Mouse (Mus musculus): Measurements from ENCODE around the gene Abcc12. TPM values are rescaled to one million over a fixed set of nuclear protein-coding genes. Genes with fewer than 3 reads are reported as not detected.

The Abcc12 gene
- polyA plus RNA-seq, 1 experiment from 2014 or later = 0.04 TPM

DNA sequence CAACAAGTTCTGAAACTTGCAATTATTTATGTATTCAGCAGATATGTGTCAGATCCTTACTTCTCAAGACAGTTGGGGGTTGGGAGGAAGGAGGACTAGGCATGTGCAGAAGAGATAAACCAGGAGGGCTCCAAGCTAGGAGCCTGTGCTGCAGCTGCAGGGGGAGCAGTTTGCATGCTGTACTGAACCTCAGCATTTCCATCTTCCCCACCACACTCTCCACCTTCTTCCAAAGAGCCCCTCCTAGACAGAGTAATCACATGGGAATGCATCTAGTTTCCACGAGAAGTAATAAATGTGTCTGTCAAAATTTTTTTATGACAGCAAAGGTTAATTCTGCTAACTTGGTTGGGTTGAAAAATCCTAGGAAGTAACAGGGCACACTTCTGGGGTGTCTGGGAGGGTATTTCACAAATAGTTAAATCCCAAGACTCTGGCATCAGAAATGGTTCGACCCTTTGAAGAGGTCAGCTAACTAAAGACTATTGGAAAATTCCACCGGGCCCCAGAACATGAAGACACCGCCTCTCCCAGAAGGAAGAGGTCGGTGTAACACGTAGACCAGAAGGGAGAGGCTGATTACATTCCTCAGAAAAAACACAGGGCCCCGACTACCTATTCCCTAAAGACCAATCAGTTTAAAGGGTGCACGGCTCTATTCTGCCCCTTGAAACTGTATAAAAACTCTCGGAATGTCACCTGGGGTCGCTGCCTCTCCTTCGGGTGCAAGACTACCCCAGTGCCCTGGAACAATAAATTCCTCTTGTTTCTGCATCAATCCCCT, 126.6 kb downstream of the Abcc12 start:
- H3K36me3 ChIP-seq = no peaks in the 10 kb centered on the region
- H3K9ac ChIP-seq (replicated peaks) = no peak overlapping the region
- H3K9me3 ChIP-seq = no peaks in the 10 kb centered on the region
- WGBS = 59% methylated on average over 11 of the region's 11 CpGs
- H3K27me3 ChIP-seq = no peaks in the 10 kb centered on the region
- H3K4me2 ChIP-seq = no peak overlapping the region
- H3K4me3 ChIP-seq (replicated peaks) = no peak overlapping the region
- ATAC-seq (ENCODE audit: insufficient number of reproducible peaks, insufficient read depth, low FRiP score, low TSS enrichment, low read depth) = no peak
- no peak overlapping the region for H3K27ac ChIP-seq
- H3K4me1 ChIP-seq (replicated peaks) = no peaks in the 10 kb centered on the region

DNA sequence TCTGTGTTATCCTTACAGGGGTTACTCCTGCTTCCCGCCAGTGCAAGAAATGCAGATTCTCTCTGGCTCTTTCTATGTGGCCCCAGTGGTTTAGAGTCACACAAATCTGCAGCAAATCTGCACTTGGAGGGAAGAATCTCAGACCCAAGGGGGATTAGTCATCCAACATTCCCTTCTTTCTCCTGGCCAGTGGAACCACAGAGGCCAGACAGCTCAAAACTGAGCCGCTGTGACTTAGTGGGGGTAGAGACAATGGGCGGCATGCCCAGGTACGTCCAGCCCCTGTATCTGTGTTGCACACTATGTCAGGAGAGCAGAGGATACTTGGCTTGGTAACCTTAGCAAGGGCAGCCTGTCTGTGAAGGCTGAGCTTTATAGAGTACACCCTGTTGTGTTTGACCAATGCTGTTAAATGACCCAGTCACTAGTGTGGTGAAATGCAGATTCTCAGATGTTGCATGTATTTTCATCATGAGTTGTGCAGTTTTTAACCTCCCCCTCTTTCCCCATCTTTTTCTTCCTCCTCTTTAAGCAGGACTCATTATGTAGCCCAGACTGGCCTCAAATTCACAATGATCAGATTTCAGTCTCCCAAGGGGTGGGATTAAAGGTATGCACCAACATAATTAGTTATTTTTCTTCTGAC, 130.5 kb downstream of the Abcc12 start:
- Histone ChIP-seq H3K9me3 (no peaks in the 10 kb centered on the region), H3K4me1 (replicated peaks) (no peaks in the 10 kb centered on the region), H3K27ac (no peak overlapping the region), H3K36me3 (no peaks in the 10 kb centered on the region), H3K4me2 (no peak overlapping the region), H3K27me3 (no peaks in the 10 kb centered on the region), H3K9ac (replicated peaks) (no peak overlapping the region), H3K4me3 (replicated peaks) (no peak overlapping the region)
- no peak for ATAC-seq (ENCODE audit: insufficient number of reproducible peaks, insufficient read depth, low FRiP score, low TSS enrichment, low read depth)
- WGBS = 94% methylated on average over 4 of the region's 4 CpGs

DNA sequence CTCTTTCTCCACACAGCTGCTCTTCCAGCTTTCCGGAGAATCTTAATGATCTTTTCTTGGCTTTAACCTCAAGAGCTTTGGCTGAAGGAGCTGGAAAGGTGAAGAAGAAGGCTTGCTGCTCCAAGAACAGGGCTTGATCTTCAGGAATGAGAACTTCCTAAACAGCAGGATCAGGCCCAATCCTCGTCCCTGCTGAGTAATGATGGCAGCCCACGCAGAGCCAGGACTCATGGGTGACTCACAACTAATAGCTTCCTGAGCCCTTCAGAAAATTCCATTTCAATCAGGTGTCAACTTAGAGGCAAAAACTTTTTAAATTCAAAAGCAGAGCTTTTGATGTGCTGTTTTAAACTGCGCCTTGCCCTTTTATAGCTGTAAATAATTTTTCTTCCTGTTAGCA, 135.0 kb downstream of the Abcc12 start:
- H3K9me3 ChIP-seq = no peaks in the 10 kb centered on the region
- no peak for ATAC-seq (ENCODE audit: insufficient number of reproducible peaks, insufficient read depth, low FRiP score, low TSS enrichment, low read depth)
- H3K9ac ChIP-seq (replicated peaks) = no peak overlapping the region
- 59% methylated on average over 4 of the region's 4 CpGs for WGBS
- H3K4me3 ChIP-seq (replicated peaks) = no peak overlapping the region
- H3K4me2 ChIP-seq = no peak overlapping the region
- 0 out of 2 replicates have a peak, but pooled peaks cover 5% of the 10 kb centered on the region for H3K4me1 ChIP-seq (replicated peaks)
- no peaks in the 10 kb centered on the region for H3K27me3 ChIP-seq
- H3K27ac ChIP-seq = no peak overlapping the region
- H3K36me3 ChIP-seq = no peaks in the 10 kb centered on the region

DNA sequence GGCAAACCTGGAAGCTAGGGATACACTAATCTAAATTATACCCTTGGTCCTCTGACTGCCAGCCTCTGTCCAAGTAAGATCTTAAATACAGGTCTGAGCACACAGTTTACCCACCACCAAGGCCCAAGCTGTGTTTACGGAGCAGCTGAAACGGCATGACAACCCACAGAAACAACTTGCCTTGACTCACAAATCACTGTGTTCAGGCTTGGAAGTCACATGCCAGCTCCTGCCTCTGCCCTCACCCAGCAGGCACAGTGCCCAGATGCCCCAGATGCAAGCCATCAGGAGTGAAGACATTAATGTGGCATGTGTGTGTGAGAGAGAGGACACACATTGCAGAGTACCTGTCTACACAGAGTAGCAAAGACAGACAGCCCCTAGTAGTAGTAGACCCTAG, 136.7 kb downstream of the Abcc12 start:
- no peaks in the 10 kb centered on the region for H3K36me3 ChIP-seq
- ATAC-seq (ENCODE audit: insufficient number of reproducible peaks, insufficient read depth, low FRiP score, low TSS enrichment, low read depth) = no peak
- no peaks in the 10 kb centered on the region for H3K27me3 ChIP-seq
- no peak overlapping the region for H3K4me3 ChIP-seq (replicated peaks)
- no peak overlapping the region for H3K27ac ChIP-seq
- no peak overlapping the region for H3K9ac ChIP-seq (replicated peaks)
- 0 out of 2 replicates have a peak, but pooled peaks cover 5% of the 10 kb centered on the region for H3K4me1 ChIP-seq (replicated peaks)
- 87% methylated on average over 2 of the region's 2 CpGs for WGBS
- H3K4me2 ChIP-seq = no peak overlapping the region
- no peaks in the 10 kb centered on the region for H3K9me3 ChIP-seq

DNA sequence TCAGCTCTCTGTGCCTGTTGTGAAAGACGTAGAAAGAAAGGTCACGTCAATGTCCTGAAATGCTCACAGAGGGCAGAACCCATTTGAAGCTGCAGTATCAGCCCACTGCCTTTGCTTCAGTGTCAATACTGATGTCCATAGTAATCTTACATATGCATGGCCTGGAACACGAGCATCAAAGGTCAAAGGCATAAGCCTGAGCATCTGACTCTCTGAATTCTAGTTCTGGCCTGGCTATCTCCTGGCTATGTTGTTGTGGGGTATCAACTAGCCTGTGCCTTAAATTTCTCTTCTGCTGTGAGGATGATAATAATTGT, 141.5 kb downstream of the Abcc12 start:
- Histone ChIP-seq H3K27me3 (no peaks in the 10 kb centered on the region), H3K27ac (no peak overlapping the region), H3K4me3 (replicated peaks) (no peak overlapping the region), H3K9ac (replicated peaks) (no peak overlapping the region), H3K36me3 (no peaks in the 10 kb centered on the region), H3K4me1 (replicated peaks) (0 out of 2 replicates have a peak, but pooled peaks cover 5% of the 10 kb centered on the region), H3K9me3 (no peaks in the 10 kb centered on the region), H3K4me2 (no peak overlapping the region)
- 85% methylated on average over 3 of the region's 3 CpGs for WGBS
- ATAC-seq (ENCODE audit: insufficient number of reproducible peaks, insufficient read depth, low FRiP score, low TSS enrichment, low read depth) = no peak

DNA sequence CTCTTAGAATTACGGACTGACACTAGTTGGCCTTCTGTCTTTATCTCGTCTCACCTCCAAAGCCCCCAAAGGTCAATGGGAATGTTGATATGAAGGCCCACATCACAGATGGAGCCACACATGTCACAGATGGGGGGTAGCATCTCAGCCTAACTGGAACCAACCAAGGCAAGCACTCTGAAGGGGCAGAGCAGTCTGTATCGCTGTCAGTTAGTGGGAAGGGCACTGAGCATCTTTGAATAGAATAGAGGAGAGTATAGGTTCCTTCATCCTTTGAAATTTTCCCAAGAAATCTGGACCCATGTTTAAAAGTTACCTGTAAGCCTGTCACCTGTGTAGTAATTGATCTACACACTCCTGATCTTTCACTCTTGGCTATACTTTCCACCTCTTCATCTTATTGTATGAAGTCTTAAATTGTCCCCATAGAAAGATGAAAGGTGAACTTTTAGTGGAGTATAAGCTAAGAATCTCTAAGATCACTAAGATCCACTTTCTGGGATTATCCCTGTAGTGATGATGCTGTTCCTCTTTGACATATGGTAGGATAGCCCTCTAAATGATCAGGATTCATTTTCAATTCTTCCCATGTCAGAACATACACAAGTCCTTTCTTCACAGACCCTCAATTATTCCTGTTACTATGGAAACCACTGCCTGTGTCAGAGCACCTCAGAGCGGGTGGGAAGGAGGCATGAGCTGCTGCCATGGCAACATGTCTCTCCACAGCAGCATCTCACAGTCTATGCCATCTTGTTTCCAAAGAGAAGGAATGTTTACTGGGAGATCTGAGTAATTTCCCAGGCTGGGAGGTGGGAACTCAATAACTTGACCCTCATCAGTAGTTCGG, 142.1 kb downstream of the Abcc12 start:
- ATAC-seq (ENCODE audit: insufficient number of reproducible peaks, insufficient read depth, low FRiP score, low TSS enrichment, low read depth) = no peak

DNA sequence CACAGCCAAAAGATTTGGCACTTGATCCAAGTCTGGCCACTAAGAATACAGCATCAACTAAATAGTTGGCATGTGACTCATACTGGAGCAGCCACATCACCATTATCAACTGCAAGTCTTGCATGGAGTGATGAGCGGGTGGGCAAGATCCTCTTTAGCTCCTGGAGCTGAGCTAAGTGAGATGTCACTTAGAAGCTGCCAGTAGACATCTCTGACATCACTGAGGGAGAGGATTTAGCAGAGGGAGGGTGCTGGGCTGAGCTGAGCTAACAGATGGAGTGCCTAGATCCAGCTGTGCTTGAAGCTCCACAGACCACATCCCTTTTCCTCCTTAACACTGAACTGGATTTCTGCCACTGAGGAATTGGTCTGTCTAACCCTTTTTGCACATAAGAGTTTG, 143.1 kb downstream of the Abcc12 start:
- no peaks in the 10 kb centered on the region for H3K27me3 ChIP-seq
- 91% methylated on average over 1 of the region's 1 CpGs for WGBS
- H3K4me1 ChIP-seq (replicated peaks) = 0 out of 2 replicates have a peak, but pooled peaks cover 2% of the 10 kb centered on the region
- no peaks in the 10 kb centered on the region for H3K36me3 ChIP-seq
- H3K4me2 ChIP-seq = no peak overlapping the region
- no peak overlapping the region for H3K27ac ChIP-seq
- no peaks in the 10 kb centered on the region for H3K9me3 ChIP-seq
- H3K9ac ChIP-seq (replicated peaks) = no peak overlapping the region
- no peak overlapping the region for H3K4me3 ChIP-seq (replicated peaks)
- no peak for ATAC-seq (ENCODE audit: insufficient number of reproducible peaks, insufficient read depth, low FRiP score, low TSS enrichment, low read depth)

More for the DNA sequence above, 142.1 kb downstream of the Abcc12 start:
- H3K4me3 ChIP-seq (replicated peaks) = no peak overlapping the region
- no peak overlapping the region for H3K9ac ChIP-seq (replicated peaks)
- 67% methylated on average over 5 of the region's 5 CpGs for WGBS
- no peak overlapping the region for H3K27ac ChIP-seq
- 0 out of 2 replicates have a peak, but pooled peaks cover 5% of the 10 kb centered on the region for H3K4me1 ChIP-seq (replicated peaks)
- no peaks in the 10 kb centered on the region for H3K36me3 ChIP-seq
- no peak overlapping the region for H3K4me2 ChIP-seq
- H3K9me3 ChIP-seq = no peaks in the 10 kb centered on the region
- no peaks in the 10 kb centered on the region for H3K27me3 ChIP-seq

Small RNA genes within 50 kb of the gene (microRNA-seq; reads per million reads assigned to microRNA genes)
- not detected for gene Gm44348

Other genes with a start within 250 kb of the Abcc12 start
- 61.7 and 62.6 TPM in 2 replicates for gene Lonp2, start 43.4 kb upstream of the Abcc12 start, polyA plus RNA-seq (2016; fragmentation: Nextera tagmentation; extraction: Ambion mirVana)
- gene Gm10638, start 165.0 kb upstream of the Abcc12 start, polyA plus RNA-seq (2016; fragmentation: Nextera tagmentation; extraction: Ambion mirVana) = 8.7 and 9.3 TPM in 2 replicates
- 72.9 and 74.3 TPM in 2 replicates for gene Siah1a, start 165.2 kb upstream of the Abcc12 start, polyA plus RNA-seq (2016; fragmentation: Nextera tagmentation; extraction: Ambion mirVana)

Data from limb, embryonic 12.5 days (tissue).